Mouse (Mus musculus) ES-E14 (cell line): ENCODE measurements around the gene Rnf182. TPM values are rescaled to one million over a fixed set of nuclear protein-coding genes. Genes with fewer than 3 reads are reported as not detected.

Source experiments
- DNase-seq: peaks from one replicate; pipeline ENCODE4 v3.0.0-alpha.2; 2013; ENCODE audit warnings: low read depth, low spot score
- H3K27ac ChIP-seq: 2 replicates; pipeline ENCODE4 v1.5.1; 2012; ENCODE audit warnings: low read depth, mild to moderate bottlenecking, low read length, moderate library complexity, mixed read lengths; ENCODE audit not compliant: poor library complexity, insufficient read depth, severe bottlenecking
- H3K36me3 ChIP-seq: 2 replicates; pipeline ENCODE4 v1.6.1; 2012; ENCODE audit warnings: mild to moderate bottlenecking, low read length, moderate library complexity, mixed read lengths; ENCODE audit not compliant: control insufficient read depth, poor library complexity, insufficient read depth, severe bottlenecking
- H3K4me1 ChIP-seq, 2 experiments: fragments of 150-350 bp in 1 of 2; sonication (generic) in 1 of 2; 2 replicates each; pipeline ENCODE4 v1.6.1; 2012; ENCODE audit warnings: low read length in 2 of 2, mild to moderate bottlenecking in 1 of 2, mixed read lengths in 1 of 2; ENCODE audit not compliant: control insufficient read depth in 2 of 2, insufficient read depth in 2 of 2, poor library complexity in 1 of 2
- H3K4me3 ChIP-seq, 2 experiments: fragments of 150-350 bp in 1 of 2; sonication (generic) in 1 of 2; 2 replicates each; pipeline ENCODE4 v1.5.1; 2012; ENCODE audit warnings: low read length in 2 of 2, low read depth in 1 of 2, mild to moderate bottlenecking in 1 of 2, mixed read lengths in 1 of 2; ENCODE audit not compliant: insufficient read depth in 1 of 2, poor library complexity in 1 of 2, severe bottlenecking in 1 of 2
- H3K9ac ChIP-seq: 2 replicates; pipeline ENCODE4 v1.6.1; 2012; ENCODE audit warnings: low read depth, mild to moderate bottlenecking, low read length, mixed read lengths; ENCODE audit not compliant: poor library complexity, insufficient read depth, severe bottlenecking
- H3K9me3 ChIP-seq: fragments of 150-350 bp; sonication (generic); 2 replicates; pipeline ENCODE4 v1.6.1; 2012; ENCODE audit warnings: low read depth, mild to moderate bottlenecking, low read length; ENCODE audit not compliant: control insufficient read depth, insufficient read depth
- CHD2 ChIP-seq: IDR thresholded peaks from 2 replicates; pipeline ENCODE4 v1.6.1; 2014; ENCODE audit warnings: mild to moderate bottlenecking, low read depth, low read length, inconsistent platforms
- HCFC1 ChIP-seq: IDR thresholded peaks from 2 replicates; pipeline ENCODE4 v1.6.1; 2012; ENCODE audit warnings: low read length, inconsistent platforms, borderline replicate concordance; ENCODE audit not compliant: insufficient read depth
- MAFK ChIP-seq: IDR thresholded peaks from 2 replicates; pipeline ENCODE4 v1.6.1; 2014; ENCODE audit warnings: mild to moderate bottlenecking, low read depth, low read length, inconsistent platforms; ENCODE audit not compliant: insufficient read depth
- ZC3H11A ChIP-seq: IDR thresholded peaks from 2 replicates; pipeline ENCODE4 v1.6.1; 2012; ENCODE audit warnings: low read depth, mild to moderate bottlenecking, inconsistent platforms, low read length, borderline replicate concordance
- ZNF384 ChIP-seq: IDR thresholded peaks from 2 replicates; pipeline ENCODE4 v1.6.1; 2012; ENCODE audit warnings: low read depth, low read length, inconsistent platforms
- in situ Hi-C, 2 experiments: fragments of 600-800 bp; cut with MboI; formaldehyde crosslinking; loops; one replicate each; pipeline ENCODE4 v1.15.1; 2025; ENCODE audit warnings: low sequenced_read_pairs in 2 of 2, inconsistent platforms in 1 of 2; ENCODE audit not compliant: unreplicated experiment in 2 of 2
- total RNA-seq: library from RNA; depleted of rRNA; stranded (reverse); fragments of 300-350 nt; gene quantifications from 2 replicates; pipeline ENCODE4 v1.2.3, GENCODE M21; 2012

Gene Rnf182
- total RNA-seq, 1 experiment = 0.22 TPM

DNA sequence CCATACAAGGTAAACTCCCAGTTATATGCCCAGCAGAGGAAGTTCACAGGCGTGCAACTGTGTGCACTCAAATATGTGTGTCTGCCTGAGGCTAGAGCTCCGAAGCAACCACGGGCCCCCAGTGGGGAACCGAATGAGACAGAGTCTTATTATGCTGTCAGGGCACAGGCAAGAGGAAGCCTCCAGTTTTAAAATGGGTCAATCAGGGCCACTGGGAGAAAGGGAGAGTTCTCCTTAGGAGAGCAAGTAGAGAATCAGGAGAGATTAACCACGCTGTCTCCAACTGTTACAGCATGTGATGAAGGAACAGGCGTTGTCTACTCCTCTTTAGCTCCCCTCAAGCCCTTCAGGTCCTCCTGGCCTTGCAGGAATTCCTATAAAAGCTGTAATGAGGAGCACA is 33.0 kb downstream of the Rnf182 start:
- Histone ChIP-seq H3K4me3 (no peak overlapping the region), H3K36me3 (no peaks in the 10 kb centered on the region), H3K9ac (no peak overlapping the region), H3K4me1 (no peaks in the 10 kb centered on the region), H3K9me3 (no peaks in the 10 kb centered on the region), H3K27ac (no peak overlapping the region)
- DNase-seq = no peak
- in situ Hi-C loops = no loop called here
- TF ChIP-seq MAFK = no peak
- TF ChIP-seq CHD2 = no peak
- TF ChIP-seq ZC3H11A = no peak
- TF ChIP-seq ZNF384 = no peak
- no peak for TF ChIP-seq HCFC1

DNA sequence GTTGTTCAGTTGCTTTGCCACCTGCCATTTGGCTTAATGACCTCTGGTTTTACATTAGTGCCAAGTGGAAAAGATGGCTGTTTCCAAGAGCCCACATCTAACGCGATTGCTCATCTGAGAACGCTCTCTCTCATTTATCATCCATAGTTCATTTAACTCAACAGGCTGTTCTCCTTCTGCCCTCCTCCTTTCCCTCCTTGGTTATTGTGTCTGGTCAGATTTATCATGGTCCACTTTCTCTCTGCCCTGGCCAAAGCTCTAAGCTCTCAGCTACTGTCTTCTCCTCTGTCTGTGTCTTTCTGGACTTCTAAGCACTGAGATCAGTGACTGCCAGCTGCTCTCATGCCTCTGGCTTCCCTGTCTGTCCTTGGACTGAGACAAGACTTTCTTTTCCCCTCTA is 35.8 kb downstream of the Rnf182 start:
- Histone ChIP-seq H3K27ac (no peak overlapping the region), H3K36me3 (no peaks in the 10 kb centered on the region), H3K9me3 (no peaks in the 10 kb centered on the region), H3K9ac (no peak overlapping the region), H3K4me3 (no peak overlapping the region), H3K4me1 (no peaks in the 10 kb centered on the region)
- no peak for DNase-seq
- TF ChIP-seq CHD2 (no peak), MAFK (no peak), ZNF384 (no peak), ZC3H11A (no peak), HCFC1 (no peak)
- in situ Hi-C loops = no loop called here

DNA sequence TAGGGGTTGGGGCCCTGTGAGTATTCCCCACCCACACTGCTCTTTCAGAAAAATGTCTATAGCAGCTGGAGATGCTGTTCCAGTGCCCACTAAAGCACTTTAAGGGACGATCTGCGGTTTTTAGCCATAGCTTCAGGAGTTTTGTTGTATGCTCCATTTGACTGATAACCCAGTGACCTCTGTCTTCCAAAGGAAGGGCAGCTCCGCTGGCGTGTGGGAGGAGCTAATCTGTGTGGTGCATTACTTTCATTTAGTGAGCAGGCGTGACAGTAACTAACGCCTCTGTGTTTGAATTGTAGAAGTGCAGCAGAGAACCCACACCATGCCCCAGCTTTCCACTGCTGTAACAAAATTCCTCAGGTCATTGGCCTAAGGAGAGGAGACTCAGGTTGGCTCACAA is 38.6 kb downstream of the Rnf182 start:
- DNase-seq = no peak
- in situ Hi-C loops = no loop called here

DNA sequence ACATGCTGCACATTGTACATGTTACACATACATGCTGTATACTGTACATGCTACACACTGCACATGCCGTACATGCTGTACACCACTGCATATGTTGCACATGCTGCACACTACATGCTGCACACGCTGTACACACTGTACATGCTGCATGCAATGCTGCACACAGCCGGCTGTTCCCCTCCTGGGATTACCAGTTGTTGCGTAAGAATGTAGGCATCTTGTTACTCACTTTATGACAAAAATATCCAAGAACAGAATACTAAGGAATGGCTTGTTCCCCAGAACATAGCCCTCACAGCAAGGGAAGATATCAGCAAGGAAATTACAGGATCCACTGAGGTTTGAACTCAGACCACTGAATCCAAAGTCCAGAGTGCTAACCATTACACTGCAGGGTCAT is 47.7 kb downstream of the Rnf182 start:
- DNase-seq = no peak
- no peak overlapping the region for H3K9ac ChIP-seq
- TF ChIP-seq HCFC1 = no peak
- no peak for TF ChIP-seq MAFK
- no peak for TF ChIP-seq CHD2
- H3K4me1 ChIP-seq = no peaks in the 10 kb centered on the region
- H3K36me3 ChIP-seq = no peaks in the 10 kb centered on the region
- in situ Hi-C loops = no loop called here
- no peak overlapping the region for H3K27ac ChIP-seq
- H3K9me3 ChIP-seq = no peaks in the 10 kb centered on the region
- H3K4me3 ChIP-seq = no peak overlapping the region

More for the DNA sequence above, 38.6 kb downstream of the Rnf182 start:
- no peaks in the 10 kb centered on the region for H3K4me1 ChIP-seq
- no peaks in the 10 kb centered on the region for H3K9me3 ChIP-seq
- no peaks in the 10 kb centered on the region for H3K36me3 ChIP-seq
- H3K9ac ChIP-seq = no peak overlapping the region
- TF ChIP-seq ZC3H11A (no peak), HCFC1 (no peak), ZNF384 (no peak), CHD2 (no peak), MAFK (no peak)
- H3K27ac ChIP-seq = no peak overlapping the region
- no peak overlapping the region for H3K4me3 ChIP-seq

DNA sequence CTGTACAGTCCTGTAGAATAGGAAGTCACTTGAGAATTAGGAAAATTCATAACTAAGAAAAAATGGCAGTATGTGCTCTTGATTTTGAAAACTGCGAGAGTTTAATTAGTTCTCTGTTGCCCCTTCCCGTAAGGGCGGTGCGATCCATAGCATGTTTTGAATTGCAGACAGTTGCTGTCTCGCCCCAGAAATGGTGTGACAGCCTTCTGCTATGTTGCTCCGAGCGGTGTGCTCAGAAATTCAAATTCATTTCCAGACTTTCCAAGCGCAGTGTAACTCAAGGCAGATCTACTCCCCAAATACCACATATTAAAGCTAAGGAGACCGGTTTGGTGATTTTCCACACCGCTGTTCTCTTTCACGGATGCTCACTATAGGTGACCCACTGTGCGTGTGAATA is 50.6 kb downstream of the Rnf182 start:
- Histone ChIP-seq H3K9me3 (no peaks in the 10 kb centered on the region), H3K9ac (no peak overlapping the region), H3K27ac (no peak overlapping the region), H3K4me1 (no peaks in the 10 kb centered on the region), H3K36me3 (no peaks in the 10 kb centered on the region), H3K4me3 (no peak overlapping the region)
- in situ Hi-C loops = no loop called here
- DNase-seq = no peak
- no peak for TF ChIP-seq ZC3H11A
- TF ChIP-seq MAFK = no peak
- TF ChIP-seq CHD2 = no peak
- TF ChIP-seq HCFC1 = no peak
- TF ChIP-seq ZNF384 = no peak
